Mouse (Mus musculus): ENCODE results near the gene Spire2. TPM values are rescaled to one million over a fixed set of nuclear protein-coding genes. Genes with fewer than 3 reads are reported as not detected.

Spire2 gene
- polyA plus RNA-seq, 1 experiment = 1.1 TPM

DNA sequence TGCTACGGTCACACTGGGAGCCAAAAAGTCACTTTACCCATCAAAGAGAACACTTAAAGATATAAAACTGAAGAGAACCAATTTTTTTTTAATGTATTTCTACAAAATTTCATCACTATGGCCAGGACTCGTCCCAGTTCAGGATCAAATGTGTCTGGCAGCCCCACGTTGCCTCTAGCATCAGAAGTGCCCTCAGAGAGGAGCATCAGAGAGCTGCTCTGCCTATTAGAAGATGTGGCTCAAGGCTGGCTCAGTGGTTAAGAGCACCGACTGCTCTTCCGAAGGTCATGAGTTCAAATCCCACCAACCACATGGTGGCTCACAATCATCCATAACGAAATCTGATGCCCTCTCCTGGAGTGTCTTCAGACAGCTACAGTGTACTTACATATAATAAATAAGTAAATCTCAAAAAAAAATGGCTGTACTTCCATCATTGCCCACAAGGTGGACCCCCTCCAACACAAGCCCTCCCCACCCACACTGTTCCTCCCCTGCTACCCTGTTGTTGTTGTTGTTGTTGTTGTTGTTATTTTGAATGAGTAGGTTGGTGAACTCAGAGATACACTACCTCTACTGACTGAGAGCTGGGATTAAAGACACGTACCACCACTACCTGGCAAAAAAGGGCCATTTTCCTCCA is 12.9 kb upstream of the Spire2 start:
- Histone ChIP-seq H3K27ac (ENCODE audit: insufficient read depth, low read length) (no peak overlapping the region), H3K4me1 (ENCODE audit: control insufficient read depth, insufficient read depth, insufficient read length) (no peaks in the 10 kb centered on the region; the same call in 1 of the 2 replicates), H3K27me3 (ENCODE audit: control insufficient read depth, insufficient read depth, low read length) (no peaks in the 10 kb centered on the region), H3K4me3 (ENCODE audit: extremely low read depth, insufficient read depth, insufficient read length) (no peak overlapping the region), H3K36me3 (ENCODE audit: control insufficient read depth, insufficient read depth, low read length) (no peaks in the 10 kb centered on the region)
- DNase-seq (ENCODE audit: low read depth in 1 of 2, low spot score in 2 of 2) = peak; percentile 25 to 65
- TF ChIP-seq CTCF (IDR thresholded peaks at IDR 0.05; ENCODE audit: extremely low read depth, insufficient read depth, insufficient read length, insufficient replicate concordance) (peak; percentile 31; the same call in 1 of the 2 replicates), POLR2A (IDR thresholded peaks at IDR 0.05; ENCODE audit: low read depth, low read length) (no peak)
- whole genome bisulfite sequencing = 30% methylated on average over 7 of the region's 7 CpGs

DNA sequence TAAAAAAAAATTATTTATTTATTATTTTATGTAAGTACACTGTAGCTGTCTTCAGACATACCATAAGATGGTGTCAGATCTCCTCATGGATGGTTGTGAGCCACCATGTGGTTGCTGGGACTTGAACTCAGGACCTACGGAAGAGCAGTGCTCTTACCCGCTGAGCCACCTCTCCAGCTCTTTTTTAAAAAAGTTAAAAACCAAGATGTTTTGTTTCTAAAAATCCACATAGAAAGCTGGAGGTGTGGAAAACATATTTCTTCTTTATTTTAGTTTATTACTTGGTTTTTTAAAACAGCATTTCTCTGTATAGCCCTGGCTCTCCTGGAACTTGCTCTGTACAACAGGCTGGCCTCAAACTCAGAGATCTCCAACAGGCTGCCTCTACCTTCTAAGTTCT is 4.0 kb upstream of the Spire2 start:
- H3K4me3 ChIP-seq (ENCODE audit: extremely low read depth, insufficient read depth, insufficient read length) = no peak overlapping the region
- no peaks in the 10 kb centered on the region for H3K36me3 ChIP-seq (ENCODE audit: control insufficient read depth, insufficient read depth, low read length)
- no peak overlapping the region for H3K27ac ChIP-seq (ENCODE audit: insufficient read depth, low read length)
- DNase-seq (ENCODE audit: low read depth in 1 of 2, low spot score in 2 of 2) = no peak
- H3K4me1 ChIP-seq (ENCODE audit: control insufficient read depth, insufficient read depth, insufficient read length) = peaks cover 10% of the 10 kb centered on the region
- TF ChIP-seq POLR2A (IDR thresholded peaks at IDR 0.05; ENCODE audit: low read depth, low read length) (no peak), CTCF (IDR thresholded peaks at IDR 0.05; ENCODE audit: extremely low read depth, insufficient read depth, insufficient read length, insufficient replicate concordance) (no peak)
- peaks cover 8% of the 10 kb centered on the region for H3K27me3 ChIP-seq (ENCODE audit: control insufficient read depth, insufficient read depth, low read length)
- 97% methylated on average over 2 of the region's 2 CpGs for WGBS

DNA sequence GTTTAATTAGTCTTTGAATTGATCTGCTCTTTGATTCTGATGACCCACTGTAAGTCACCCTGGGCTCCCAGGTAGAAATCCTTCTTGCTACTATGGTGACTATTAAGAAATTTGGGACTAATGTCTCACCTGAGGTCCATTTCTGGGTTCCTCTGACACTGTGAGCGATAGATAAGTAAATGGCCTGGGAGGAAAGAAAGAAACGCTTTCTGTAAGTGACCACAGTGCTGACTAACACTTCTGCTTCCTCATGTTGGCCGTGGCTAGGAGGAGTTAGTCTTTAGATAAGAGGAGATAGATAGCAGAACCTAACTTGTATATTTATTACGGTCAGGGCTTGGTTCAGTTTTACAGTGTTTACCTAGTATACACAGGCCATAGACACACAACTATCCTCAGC is 3.2 kb upstream of the Spire2 start:
- DNase-seq (ENCODE audit: low read depth in 1 of 2, low spot score in 2 of 2) = no peak
- 33% methylated on average over 4 of the region's 4 CpGs for WGBS
- TF ChIP-seq CTCF (IDR thresholded peaks at IDR 0.05; ENCODE audit: extremely low read depth, insufficient read depth, insufficient read length, insufficient replicate concordance) (no peak), POLR2A (IDR thresholded peaks at IDR 0.05; ENCODE audit: low read depth, low read length) (no peak)
- no peak overlapping the region for H3K27ac ChIP-seq (ENCODE audit: insufficient read depth, low read length)
- no peak overlapping the region for H3K4me3 ChIP-seq (ENCODE audit: extremely low read depth, insufficient read depth, insufficient read length)
- no peaks in the 10 kb centered on the region for H3K36me3 ChIP-seq (ENCODE audit: control insufficient read depth, insufficient read depth, low read length)
- H3K4me1 ChIP-seq (ENCODE audit: control insufficient read depth, insufficient read depth, insufficient read length) = peaks cover 10% of the 10 kb centered on the region
- H3K27me3 ChIP-seq (ENCODE audit: control insufficient read depth, insufficient read depth, low read length) = peaks cover 8% of the 10 kb centered on the region

DNA sequence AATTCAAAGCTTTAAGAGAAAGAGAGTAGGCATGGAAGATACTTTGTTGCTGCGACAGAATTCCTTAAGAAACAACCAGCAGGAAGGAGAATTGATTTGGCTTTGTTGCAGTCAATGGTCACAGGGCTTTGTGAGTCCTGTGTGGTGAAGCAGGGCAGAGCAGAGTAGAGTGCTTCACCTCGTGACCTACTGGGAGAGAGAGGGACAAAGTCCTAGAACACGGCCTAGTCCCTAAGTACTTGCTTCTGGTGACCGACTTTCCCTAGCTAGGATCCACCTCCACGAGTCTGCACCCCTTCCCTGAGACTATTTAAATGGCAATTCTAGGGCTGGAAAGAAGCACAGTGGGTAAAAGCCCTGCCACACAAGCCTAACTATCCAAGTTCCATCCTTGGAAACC is 2.6 kb upstream of the Spire2 start:
- peaks cover 10% of the 10 kb centered on the region for H3K4me1 ChIP-seq (ENCODE audit: control insufficient read depth, insufficient read depth, insufficient read length)
- no peaks in the 10 kb centered on the region for H3K36me3 ChIP-seq (ENCODE audit: control insufficient read depth, insufficient read depth, low read length)
- H3K27me3 ChIP-seq (ENCODE audit: control insufficient read depth, insufficient read depth, low read length) = peaks cover 8% of the 10 kb centered on the region
- WGBS = 82% methylated on average over 5 of the region's 5 CpGs
- no peak for TF ChIP-seq POLR2A (IDR thresholded peaks at IDR 0.05; ENCODE audit: low read depth, low read length)
- no peak for TF ChIP-seq CTCF (IDR thresholded peaks at IDR 0.05; ENCODE audit: extremely low read depth, insufficient read depth, insufficient read length, insufficient replicate concordance)
- no peak for DNase-seq (ENCODE audit: low read depth in 1 of 2, low spot score in 2 of 2)
- H3K27ac ChIP-seq (ENCODE audit: insufficient read depth, low read length) = no peak overlapping the region
- no peak overlapping the region for H3K4me3 ChIP-seq (ENCODE audit: extremely low read depth, insufficient read depth, insufficient read length)

DNA sequence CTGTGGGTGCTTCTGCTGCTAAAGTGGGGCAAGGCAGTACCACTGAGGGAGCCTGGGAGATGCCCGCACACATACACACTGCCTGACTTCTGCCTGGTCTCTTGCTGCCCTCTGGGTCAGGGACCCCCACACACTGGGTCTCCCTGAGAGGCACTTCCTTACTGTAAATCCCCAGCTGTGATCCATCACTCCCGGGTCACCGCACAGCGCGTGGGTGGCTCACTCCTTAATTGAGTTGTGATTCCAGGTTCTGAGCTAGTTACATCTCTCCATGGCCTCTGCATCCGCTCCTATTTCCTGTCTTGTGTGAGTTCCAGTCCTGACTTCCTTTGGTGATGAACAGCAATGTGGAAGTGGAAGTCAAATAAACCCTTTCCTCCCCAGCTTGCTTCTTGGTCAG is 1.8 kb upstream of the Spire2 start:
- DNase-seq (ENCODE audit: low read depth in 1 of 2, low spot score in 2 of 2) = no peak
- H3K27ac ChIP-seq (ENCODE audit: insufficient read depth, low read length) = no peak overlapping the region
- TF ChIP-seq POLR2A (IDR thresholded peaks at IDR 0.05; ENCODE audit: low read depth, low read length) (no peak), CTCF (IDR thresholded peaks at IDR 0.05; ENCODE audit: extremely low read depth, insufficient read depth, insufficient read length, insufficient replicate concordance) (no peak)
- H3K36me3 ChIP-seq (ENCODE audit: control insufficient read depth, insufficient read depth, low read length) = no peaks in the 10 kb centered on the region
- no peak overlapping the region for H3K4me3 ChIP-seq (ENCODE audit: extremely low read depth, insufficient read depth, insufficient read length)
- H3K27me3 ChIP-seq (ENCODE audit: control insufficient read depth, insufficient read depth, low read length) = peaks cover 8% of the 10 kb centered on the region
- peaks cover 10% of the 10 kb centered on the region for H3K4me1 ChIP-seq (ENCODE audit: control insufficient read depth, insufficient read depth, insufficient read length)
- 57% methylated on average over 6 of the region's 6 CpGs for WGBS

DNA sequence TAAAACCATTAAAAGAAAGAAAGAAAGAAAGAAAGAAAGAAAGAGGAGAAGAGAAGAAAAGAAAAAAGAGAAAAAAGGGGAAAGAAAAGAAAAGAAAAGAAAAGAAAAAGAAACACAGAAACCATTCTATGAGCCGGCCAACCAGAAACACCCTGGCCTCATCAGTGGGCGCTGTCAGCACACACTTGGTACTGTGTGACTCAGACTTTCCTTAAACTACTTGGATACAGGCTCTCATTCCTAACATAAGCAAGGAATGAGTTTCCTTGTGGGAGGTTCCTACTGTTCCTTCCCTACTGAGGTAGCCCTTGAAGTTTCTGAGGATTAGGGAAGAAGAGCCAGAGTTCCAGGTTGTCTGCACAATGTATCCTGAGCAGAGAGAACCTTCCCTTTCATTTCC is 1.2 kb upstream of the Spire2 start:
- WGBS = 83% methylated on average over 2 of the region's 2 CpGs
- no peak overlapping the region for H3K4me3 ChIP-seq (ENCODE audit: extremely low read depth, insufficient read depth, insufficient read length)
- DNase-seq (ENCODE audit: low read depth in 1 of 2, low spot score in 2 of 2) = no peak
- TF ChIP-seq POLR2A (IDR thresholded peaks at IDR 0.05; ENCODE audit: low read depth, low read length) (no peak), CTCF (IDR thresholded peaks at IDR 0.05; ENCODE audit: extremely low read depth, insufficient read depth, insufficient read length, insufficient replicate concordance) (no peak)
- peaks cover 8% of the 10 kb centered on the region for H3K27me3 ChIP-seq (ENCODE audit: control insufficient read depth, insufficient read depth, low read length)
- H3K4me1 ChIP-seq (ENCODE audit: control insufficient read depth, insufficient read depth, insufficient read length) = peaks cover 10% of the 10 kb centered on the region
- no peaks in the 10 kb centered on the region for H3K36me3 ChIP-seq (ENCODE audit: control insufficient read depth, insufficient read depth, low read length)
- no peak overlapping the region for H3K27ac ChIP-seq (ENCODE audit: insufficient read depth, low read length)

DNA sequence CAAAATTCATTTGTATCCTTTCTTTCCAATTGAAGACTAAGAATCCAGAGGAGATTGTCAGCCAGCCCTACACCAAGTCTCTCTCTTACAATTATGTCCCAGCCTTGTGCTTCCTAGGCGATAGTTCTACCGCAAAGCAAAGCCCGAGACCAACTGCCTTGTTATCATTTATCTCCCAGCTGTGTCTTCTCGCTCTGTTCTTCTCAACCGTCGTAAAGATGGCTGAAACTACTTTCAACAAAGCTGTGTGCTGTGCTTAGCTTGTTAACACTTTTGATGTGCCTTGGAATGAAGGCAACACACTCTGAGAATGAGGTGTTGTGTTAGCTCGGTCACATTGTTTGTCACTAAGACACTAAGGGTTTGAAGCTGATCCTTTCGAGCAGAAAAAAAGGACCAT is 703 bp upstream of the Spire2 start:
- 36% methylated on average over 8 of the region's 8 CpGs for WGBS
- peaks cover 8% of the 10 kb centered on the region for H3K27me3 ChIP-seq (ENCODE audit: control insufficient read depth, insufficient read depth, low read length)
- TF ChIP-seq POLR2A (IDR thresholded peaks at IDR 0.05; ENCODE audit: low read depth, low read length) (no peak), CTCF (IDR thresholded peaks at IDR 0.05; ENCODE audit: extremely low read depth, insufficient read depth, insufficient read length, insufficient replicate concordance) (no peak)
- H3K4me1 ChIP-seq (ENCODE audit: control insufficient read depth, insufficient read depth, insufficient read length) = peaks cover 10% of the 10 kb centered on the region
- H3K36me3 ChIP-seq (ENCODE audit: control insufficient read depth, insufficient read depth, low read length) = no peaks in the 10 kb centered on the region
- no peak overlapping the region for H3K27ac ChIP-seq (ENCODE audit: insufficient read depth, low read length)
- no peak for DNase-seq (ENCODE audit: low read depth in 1 of 2, low spot score in 2 of 2)
- no peak overlapping the region for H3K4me3 ChIP-seq (ENCODE audit: extremely low read depth, insufficient read depth, insufficient read length)

All from spleen, adult 2 months (tissue).